Mouse (Mus musculus): ENCODE results near the gene Hoxb4.

Gene Hoxb4

GRCm38 (mm10) chr11:96328605-96329004, 10.5 kb downstream of the Hoxb4 start:
- in situ Hi-C loops (cut with MboI, MseI) = no loop called here

- in situ Hi-C loops (cut with MboI, MseI) = no loop called here
Measured at GRCm38 (mm10) chr11:96332105-96332504, 14.0 kb downstream of the Hoxb4 start.

GRCm38 (mm10) chr11:96332618-96333032, 14.6 kb downstream of the Hoxb4 start:
- in situ Hi-C loops (cut with MboI, MseI) = no loop called here

- in situ Hi-C loops (cut with MboI, MseI) = no loop called here
Measured at GRCm38 (mm10) chr11:96333241-96334001, 15.4 kb downstream of the Hoxb4 start.

GRCm38 (mm10) chr11:96334002-96334364, 15.9 kb downstream of the Hoxb4 start:
- in situ Hi-C loops (cut with MboI, MseI) = no loop called here

- in situ Hi-C loops (cut with MboI, MseI) = no loop called here
Measured at GRCm38 (mm10) chr11:96334998-96335397, 16.9 kb downstream of the Hoxb4 start.

GRCm38 (mm10) chr11:96336597-96336996, 18.5 kb downstream of the Hoxb4 start:
- in situ Hi-C loops (cut with MboI, MseI) = no loop called here

GRCm38 (mm10) chr11:96337026-96337425, 19.0 kb downstream of the Hoxb4 start:
- in situ Hi-C loops (cut with MboI, MseI) = no loop called here

GRCm38 (mm10) chr11:96338957-96339855, 21.1 kb downstream of the Hoxb4 start:
- in situ Hi-C loops (cut with MboI, MseI) = no loop called here

GRCm38 (mm10) chr11:96340698-96341365, 22.8 kb downstream of the Hoxb4 start:
- in situ Hi-C loops (cut with MboI, MseI) = no loop called here

GRCm38 (mm10) chr11:96341701-96342575, 23.9 kb downstream of the Hoxb4 start:
- in situ Hi-C loops (cut with MboI, MseI) = no loop called here

GRCm38 (mm10) chr11:96342576-96342930, 24.5 kb downstream of the Hoxb4 start:
- in situ Hi-C loops (cut with MboI, MseI) = no loop called here

- in situ Hi-C loops (cut with MboI, MseI) = no loop called here
Measured at GRCm38 (mm10) chr11:96343206-96343745, 25.2 kb downstream of the Hoxb4 start.

GRCm38 (mm10) chr11:96344061-96344877, 26.2 kb downstream of the Hoxb4 start:
- in situ Hi-C loops (cut with MboI, MseI) = no loop called here

- in situ Hi-C loops (cut with MboI, MseI) = no loop called here
Measured at GRCm38 (mm10) chr11:96344878-96345159, 26.8 kb downstream of the Hoxb4 start.

- in situ Hi-C loops (cut with MboI, MseI) = no loop called here
Measured at GRCm38 (mm10) chr11:96345220-96345892, 27.3 kb downstream of the Hoxb4 start.

- in situ Hi-C loops (cut with MboI, MseI) = no loop called here
Measured at GRCm38 (mm10) chr11:96345893-96346806, 28.1 kb downstream of the Hoxb4 start.

- in situ Hi-C loops (cut with MboI, MseI) = no loop called here
Measured at GRCm38 (mm10) chr11:96346916-96347520, 29.0 kb downstream of the Hoxb4 start.

Data from regulatory T cell (primary cell).